Mouse (Mus musculus): Measurements from ENCODE around the gene Gm13277. TPM values are rescaled to one million over a fixed set of nuclear protein-coding genes. Genes with fewer than 3 reads are reported as not detected.

The Gm13277 gene
- not detected for polyA plus RNA-seq (2017; shearing (Covaris generic))

DNA sequence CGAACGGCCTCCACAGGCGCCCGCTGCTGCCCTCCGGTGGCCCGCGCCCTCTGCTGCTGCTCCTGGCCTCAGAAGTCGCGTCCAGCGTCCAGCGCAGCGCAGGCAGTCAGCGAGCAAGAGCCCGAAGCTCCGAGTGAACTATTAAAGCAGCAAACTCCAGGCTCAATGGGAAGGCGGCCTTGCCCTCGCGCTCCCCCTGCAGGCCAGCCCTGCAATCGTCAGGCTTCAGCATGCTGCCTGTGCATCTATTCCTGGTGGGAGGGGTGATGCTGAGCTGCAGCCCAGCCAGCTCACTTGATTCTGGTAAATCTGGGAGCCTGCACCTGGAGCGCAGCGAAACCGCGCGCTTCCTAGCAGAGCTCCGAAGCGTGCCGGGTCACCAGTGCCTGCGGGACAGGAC, at the start of gene Gm13277:
TSS of gene Gm13277 (plus strand) at position 231 of the 400 bp plus-strand sequence.

DNA sequence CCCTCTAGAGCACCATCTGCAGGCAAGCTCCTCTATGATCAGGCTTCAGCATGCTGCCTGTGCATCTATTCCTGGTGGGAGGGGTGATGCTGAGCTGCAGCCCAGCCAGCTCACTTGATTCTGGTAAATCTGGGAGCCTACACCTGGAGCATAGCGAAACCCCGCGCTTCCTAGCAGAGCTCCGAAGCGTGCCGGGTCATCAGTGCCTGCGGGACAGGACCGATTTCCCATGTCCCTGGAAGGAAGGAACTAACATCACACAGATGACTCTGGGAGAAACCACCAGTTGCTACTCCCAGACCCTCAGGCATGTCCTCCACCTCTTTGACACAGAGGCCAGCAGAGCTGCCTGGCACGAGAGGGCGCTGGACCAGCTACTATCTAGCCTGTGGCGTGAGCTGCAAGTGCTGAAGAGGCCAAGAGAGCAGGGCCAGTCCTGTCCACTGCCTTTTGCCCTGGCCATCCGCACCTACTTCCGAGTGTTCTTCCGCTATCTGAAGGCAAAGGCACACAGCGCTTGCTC, 33.6 kb upstream of the Gm13277 start, which contains the start of gene Gm13271:
TSS of gene Gm13271 (plus strand) at position 51 of the 523 bp plus-strand sequence.

DNA sequence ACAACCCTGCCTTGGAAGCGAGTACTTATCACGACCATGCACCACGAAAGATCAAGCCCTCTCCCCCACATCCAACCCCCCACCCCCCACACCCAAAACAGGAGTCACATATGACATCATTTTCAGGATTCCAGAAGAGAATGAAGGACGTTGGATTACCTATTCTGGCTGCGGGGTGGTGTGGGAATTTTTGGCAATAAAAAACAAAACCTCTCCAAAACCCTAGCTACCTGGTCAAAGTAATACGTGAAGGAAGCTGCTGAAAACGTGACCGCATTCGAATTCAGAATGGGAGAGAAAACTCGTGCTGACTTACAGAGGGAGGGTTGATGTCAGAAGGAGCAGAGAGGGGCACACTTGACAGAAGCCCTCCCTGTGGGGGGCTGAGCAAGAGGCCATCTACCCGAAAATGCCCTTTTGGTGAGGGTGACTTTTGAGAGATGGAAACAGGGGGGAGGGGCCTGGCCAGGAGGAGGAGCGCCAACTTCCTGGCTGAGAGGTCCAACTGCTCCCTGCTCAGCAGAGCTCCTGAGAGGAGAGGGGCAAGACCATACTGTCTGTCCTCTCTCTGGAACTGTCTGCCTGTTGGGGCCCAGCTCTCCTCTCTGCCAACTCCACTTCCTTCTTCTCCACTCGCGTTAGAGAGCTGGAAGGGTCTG, 28.7 kb upstream of the Gm13277 start, which contains the start of gene Gm13283:
TSS of gene Gm13283 (plus strand) at position 510 of the 659 bp plus-strand sequence.

DNA sequence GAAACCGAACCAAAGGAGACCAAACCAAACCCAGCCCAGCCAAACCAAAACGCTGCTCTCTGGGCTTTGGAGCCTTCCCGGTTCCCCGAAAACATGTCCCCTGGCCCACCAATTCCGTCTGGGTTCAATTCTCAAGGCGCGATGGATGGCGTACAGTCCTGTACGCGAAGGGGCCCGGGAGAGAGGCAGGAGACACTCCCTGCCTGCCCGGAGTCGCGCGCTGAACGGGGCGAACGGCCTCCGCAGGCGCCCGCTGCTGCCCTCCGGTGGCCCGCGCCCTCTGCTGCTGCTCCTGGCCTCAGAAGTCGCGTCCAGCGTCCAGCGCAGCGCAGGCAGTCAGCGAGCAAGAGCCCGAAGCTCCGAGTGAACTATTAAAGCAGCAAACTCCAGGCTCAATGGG, 14.9 kb upstream of the Gm13277 start, which contains the start of gene Gm13290:
TSS of gene Gm13290 (plus strand) at position 301 of the 400 bp plus-strand sequence.

DNA sequence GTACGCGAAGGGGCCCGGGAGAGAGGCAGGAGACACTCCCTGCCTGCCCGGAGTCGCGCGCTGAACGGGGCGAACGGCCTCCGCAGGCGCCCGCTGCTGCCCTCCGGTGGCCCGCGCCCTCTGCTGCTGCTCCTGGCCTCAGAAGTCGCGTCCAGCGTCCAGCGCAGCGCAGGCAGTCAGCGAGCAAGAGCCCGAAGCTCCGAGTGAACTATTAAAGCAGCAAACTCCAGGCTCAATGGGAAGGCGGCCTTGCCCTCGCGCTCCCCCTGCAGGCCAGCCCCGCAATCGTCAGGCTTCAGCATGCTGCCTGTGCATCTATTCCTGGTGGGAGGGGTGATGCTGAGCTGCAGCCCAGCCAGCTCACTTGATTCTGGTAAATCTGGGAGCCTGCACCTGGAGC, 11.8 kb upstream of the Gm13277 start, which contains the start of gene Gm13289:
TSS of gene Gm13289 (plus strand) at position 301 of the 400 bp plus-strand sequence.

GRCm38 (mm10) chr4:88779550-88779949, 8.9 kb upstream of the Gm13277 start, which contains the start of gene Gm13272:
Gene Gm13272 (plus strand): TSS chr4:88779850.

GRCm38 (mm10) chr4:88781831-88782230, 6.6 kb upstream of the Gm13277 start, which contains the start of gene Ifnz:
Gene Ifnz (plus strand): TSS chr4:88782131.

DNA sequence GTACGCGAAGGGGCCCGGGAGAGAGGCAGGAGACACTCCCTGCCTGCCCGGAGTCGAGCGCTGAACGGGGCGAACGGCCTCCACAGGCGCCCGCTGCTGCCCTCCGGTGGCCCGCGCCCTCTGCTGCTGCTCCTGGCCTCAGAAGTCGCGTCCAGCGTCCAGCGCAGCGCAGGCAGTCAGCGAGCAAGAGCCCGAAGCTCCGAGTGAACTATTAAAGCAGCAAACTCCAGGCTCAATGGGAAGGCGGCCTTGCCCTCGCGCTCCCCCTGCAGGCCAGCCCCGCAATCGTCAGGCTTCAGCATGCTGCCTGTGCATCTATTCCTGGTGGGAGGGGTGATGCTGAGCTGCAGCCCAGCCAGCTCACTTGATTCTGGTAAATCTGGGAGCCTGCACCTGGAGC, 3.0 kb upstream of the Gm13277 start, which contains the start of gene Gm13276:
TSS of gene Gm13276 (plus strand) at position 301 of the 400 bp plus-strand sequence.

DNA sequence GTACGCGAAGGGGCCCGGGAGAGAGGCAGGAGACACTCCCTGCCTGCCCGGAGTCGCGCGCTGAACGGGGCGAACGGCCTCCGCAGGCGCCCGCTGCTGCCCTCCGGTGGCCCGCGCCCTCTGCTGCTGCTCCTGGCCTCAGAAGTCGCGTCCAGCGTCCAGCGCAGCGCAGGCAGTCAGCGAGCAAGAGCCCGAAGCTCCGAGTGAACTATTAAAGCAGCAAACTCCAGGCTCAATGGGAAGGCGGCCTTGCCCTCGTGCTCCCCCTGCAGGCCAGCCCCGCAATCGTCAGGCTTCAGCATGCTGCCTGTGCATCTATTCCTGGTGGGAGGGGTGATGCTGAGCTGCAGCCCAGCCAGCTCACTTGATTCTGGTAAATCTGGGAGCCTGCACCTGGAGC, 2.8 kb downstream of the Gm13277 start, which contains the start of gene Gm13278:
TSS of gene Gm13278 (plus strand) at position 301 of the 400 bp plus-strand sequence.

DNA sequence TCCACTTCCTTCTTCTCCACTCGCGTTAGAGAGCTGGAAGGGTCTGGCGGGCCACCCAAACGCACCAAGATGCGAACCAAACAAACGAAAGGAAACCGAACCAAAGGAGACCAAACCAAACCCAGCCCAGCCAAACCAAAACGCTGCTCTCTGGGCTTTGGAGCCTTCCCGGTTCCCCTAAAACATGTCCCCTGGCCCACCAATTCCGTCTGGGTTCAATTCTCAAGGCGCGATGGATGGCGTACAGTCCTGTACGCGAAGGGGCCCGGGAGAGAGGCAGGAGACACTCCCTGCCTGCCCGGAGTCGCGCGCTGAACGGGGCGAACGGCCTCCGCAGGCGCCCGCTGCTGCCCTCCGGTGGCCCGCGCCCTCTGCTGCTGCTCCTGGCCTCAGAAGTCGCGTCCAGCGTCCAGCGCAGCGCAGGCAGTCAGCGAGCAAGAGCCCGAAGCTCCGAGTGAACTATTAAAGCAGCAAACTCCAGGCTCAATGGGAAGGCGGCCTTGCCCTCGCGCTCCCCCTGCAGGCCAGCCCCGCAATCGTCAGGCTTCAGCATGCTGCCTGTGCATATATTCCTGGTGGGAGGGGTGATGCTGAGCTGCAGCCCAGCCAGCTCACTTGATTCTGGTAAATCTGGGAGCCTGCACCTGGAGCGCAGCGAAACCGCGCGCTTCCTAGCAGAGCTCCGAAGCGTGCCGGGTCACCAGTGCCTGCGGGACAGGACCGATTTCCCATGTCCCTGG, 5.7 kb downstream of the Gm13277 start, which contains the start of gene Gm13275:
TSS of gene Gm13275 (plus strand) at position 552 of the 740 bp plus-strand sequence.

DNA sequence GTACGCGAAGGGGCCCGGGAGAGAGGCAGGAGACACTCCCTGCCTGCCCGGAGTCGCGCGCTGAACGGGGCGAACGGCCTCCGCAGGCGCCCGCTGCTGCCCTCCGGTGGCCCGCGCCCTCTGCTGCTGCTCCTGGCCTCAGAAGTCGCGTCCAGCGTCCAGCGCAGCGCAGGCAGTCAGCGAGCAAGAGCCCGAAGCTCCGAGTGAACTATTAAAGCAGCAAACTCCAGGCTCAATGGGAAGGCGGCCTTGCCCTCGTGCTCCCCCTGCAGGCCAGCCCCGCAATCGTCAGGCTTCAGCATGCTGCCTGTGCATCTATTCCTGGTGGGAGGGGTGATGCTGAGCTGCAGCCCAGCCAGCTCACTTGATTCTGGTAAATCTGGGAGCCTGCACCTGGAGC, 8.7 kb downstream of the Gm13277 start, which contains the start of gene Gm13279:
TSS of gene Gm13279 (plus strand) at position 301 of the 400 bp plus-strand sequence.

GRCm38 (mm10) chr4:88799365-88799764, 10.9 kb downstream of the Gm13277 start, which contains the start of gene Gm13285:
Gene Gm13285 (plus strand): TSS chr4:88799665.

DNA sequence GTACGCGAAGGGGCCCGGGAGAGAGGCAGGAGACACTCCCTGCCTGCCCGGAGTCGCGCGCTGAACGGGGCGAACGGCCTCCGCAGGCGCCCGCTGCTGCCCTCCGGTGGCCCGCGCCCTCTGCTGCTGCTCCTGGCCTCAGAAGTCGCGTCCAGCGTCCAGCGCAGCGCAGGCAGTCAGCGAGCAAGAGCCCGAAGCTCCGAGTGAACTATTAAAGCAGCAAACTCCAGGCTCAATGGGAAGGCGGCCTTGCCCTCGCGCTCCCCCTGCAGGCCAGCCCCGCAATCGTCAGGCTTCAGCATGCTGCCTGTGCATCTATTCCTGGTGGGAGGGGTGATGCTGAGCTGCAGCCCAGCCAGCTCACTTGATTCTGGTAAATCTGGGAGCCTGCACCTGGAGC, 14.5 kb downstream of the Gm13277 start, which contains the start of gene Gm13287:
TSS of gene Gm13287 (plus strand) at position 301 of the 400 bp plus-strand sequence.

GRCm38 (mm10) chr4:88805231-88805630, 16.8 kb downstream of the Gm13277 start, which contains the start of gene Gm13288:
Gene Gm13288 (plus strand): TSS chr4:88805531.

DNA sequence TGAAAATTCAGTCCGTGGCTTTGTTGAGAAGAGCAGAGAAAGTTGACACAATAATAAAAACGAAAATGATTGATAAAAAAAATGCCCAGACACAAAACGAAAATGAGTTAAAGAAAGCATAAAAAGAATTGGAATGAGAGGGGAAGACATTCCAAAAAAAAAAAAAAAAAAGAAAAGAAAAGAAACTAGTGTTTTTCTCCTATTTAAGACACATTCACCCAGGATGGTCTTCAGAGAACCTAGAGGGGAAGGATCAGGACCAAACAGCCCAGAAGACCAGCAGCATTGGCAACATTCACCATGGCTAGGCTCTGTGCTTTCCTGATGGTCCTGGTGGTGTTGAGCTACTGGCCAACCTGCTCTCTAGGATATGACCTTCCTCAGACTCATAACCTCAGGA, 27.5 kb downstream of the Gm13277 start, which contains the start of gene Ifna7:
TSS of gene Ifna7 (plus strand) at position 301 of the 400 bp plus-strand sequence.

DNA sequence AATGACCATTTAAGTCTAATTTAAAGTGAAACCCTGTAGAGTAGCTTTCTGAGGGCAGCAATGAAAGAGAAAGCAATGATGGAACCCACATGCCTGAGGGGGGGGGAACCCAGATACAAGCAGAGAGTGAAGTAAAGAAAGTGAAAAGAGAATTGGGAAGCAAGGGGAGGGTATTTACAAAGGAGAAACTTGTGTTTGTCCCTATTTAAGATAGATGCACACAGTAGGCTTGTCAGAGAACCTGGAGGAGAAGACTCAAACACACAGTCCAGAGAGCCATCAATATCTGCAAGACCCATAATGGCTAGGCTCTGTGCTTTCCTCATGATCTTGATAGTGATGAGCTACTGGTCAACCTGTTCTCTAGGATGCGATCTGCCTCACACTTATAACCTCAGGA, 31.2 kb downstream of the Gm13277 start, which contains the start of gene Ifna11:
TSS of gene Ifna11 (plus strand) at position 301 of the 400 bp plus-strand sequence.

GRCm38 (mm10) chr4:88827116-88827515, 38.7 kb downstream of the Gm13277 start, which contains the start of gene Ifna6:
Gene Ifna6 (plus strand): TSS chr4:88827416.

GRCm38 (mm10) chr4:88835225-88835624, 46.8 kb downstream of the Gm13277 start, which contains the start of gene Ifna5:
Gene Ifna5 (plus strand): TSS chr4:88835525.

